Mouse (Mus musculus) CD4-positive, CD25-positive, alpha-beta regulatory T cell, adult 2 months (primary cell): ENCODE results near the gene Armc7.

Source experiments
- DNase-seq: peaks from one replicate; pipeline ENCODE4 v3.0.0-alpha.2; 2012; ENCODE audit warnings: low read depth, low spot score

Armc7 gene

DNA sequence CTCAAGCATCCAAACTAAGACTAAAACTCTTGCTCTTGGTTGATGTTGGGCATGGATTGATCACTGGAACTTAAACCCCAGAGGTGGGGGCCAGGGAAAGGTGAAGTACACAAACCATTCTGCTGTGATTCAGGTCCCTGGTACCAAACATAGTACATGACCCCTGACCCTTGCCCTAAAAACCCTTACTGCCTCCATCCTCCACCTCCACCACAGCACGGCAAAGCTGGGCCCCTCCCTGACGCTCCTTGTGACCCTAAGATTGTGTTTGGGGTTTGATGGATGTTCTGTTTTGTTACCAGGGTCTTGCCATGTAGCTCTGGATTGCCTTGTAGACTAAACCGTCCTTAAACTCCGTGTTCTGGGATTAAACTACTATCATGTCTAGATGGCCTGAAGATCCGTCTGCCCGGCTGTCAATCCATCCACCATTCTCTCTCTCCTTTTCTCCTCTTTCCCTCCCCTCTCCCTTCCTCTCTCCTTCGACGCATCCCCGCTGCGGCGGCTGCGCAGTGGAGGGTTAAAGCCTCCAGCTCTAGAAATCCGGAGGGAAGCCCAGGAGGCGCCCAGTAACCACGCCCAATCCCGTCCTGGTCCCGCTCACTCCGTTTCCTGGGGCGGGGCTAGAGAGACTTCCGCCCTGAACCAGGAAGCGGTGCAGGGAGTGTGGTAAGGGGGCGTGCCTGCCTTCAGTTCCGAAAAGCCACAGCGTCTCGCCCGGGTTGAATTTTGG lies at the start of gene Armc7:
Armc7 (plus strand) TSS at position 643 of the 733 bp plus-strand sequence.
- peak; percentile 95 for DNase-seq

DNA sequence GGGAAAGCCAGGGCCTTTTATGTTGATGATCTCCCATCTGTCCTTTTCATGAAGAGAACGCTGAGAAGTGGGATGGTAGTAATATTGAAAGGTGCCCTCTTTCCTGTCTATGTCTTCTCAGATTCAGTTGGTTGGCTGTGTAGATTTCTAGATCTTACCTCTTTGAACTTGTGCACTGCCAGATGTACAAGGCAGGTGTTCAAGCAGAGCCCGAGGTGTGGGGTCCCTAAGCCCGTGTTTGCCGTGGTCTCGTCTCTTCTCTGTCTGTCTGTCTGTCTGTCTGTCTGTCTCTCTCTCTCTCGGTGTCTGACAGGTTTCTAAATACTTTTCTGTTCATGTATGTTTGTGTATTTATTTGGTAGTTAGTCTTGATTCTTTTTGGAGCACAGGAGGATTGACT lies 49.8 kb upstream of the Armc7 start:
- DNase-seq = no peak

DNA sequence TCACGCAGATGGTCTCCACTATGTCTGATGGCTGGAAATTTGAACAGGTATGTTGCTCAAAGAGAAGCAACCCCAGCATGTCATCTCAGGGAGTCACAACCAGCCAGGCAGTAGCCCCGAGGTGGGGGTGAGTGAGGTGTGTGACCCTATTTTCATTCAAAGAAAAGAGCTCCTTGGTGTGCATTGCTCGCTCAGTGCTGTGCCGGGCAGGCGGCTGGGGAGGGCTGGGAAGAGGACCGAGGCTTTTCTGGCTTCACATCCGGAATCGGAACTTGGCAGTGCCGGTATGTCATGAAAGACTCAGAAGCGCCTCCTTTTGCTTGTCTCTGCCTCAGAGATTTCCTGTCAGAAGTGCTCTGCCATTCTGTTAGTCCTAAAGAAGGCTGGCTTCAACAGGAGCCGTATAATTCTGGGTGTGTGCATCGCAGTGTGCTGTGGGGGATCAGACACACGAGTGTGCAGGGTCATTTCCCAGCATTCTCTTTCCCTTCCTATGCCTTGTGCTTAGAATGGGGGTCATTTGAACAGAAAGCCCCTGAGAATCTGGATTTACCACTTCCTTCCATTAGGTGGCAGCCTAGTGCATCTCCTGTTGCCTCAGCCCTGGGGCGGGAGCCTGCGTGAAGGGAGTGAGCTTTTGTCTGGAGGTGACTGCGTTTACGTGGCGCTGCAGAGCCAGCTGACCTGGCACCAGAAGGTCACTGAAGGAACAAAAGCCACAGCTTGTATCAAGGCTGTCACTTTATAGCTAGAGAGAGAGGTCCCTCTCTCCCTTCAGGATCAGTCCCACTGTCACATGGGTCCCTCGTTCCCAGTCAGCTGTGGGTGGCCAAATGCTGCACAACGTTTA lies 47.8 kb upstream of the Armc7 start:
- peak; percentile 87 for DNase-seq

DNA sequence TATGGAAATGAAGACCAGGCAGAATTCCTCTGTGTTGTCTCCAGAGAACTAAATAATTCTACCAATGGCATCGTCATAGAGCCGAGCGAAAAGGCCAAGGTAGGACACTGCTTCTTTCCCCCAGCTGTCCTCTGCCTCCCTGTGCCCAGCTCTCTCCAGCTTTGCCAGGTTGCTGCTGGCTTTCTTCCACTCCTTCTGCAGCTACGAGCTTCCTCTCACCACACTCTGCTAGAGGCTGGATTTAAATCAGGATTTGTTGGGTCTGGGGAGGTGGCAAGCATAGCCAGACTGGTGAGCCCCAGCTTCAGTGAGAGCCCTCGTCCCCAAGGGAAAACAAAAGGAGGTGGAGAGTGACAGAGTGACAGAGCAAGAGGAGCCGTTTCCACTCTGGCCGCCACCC lies 46.2 kb upstream of the Armc7 start:
- no peak for DNase-seq

DNA sequence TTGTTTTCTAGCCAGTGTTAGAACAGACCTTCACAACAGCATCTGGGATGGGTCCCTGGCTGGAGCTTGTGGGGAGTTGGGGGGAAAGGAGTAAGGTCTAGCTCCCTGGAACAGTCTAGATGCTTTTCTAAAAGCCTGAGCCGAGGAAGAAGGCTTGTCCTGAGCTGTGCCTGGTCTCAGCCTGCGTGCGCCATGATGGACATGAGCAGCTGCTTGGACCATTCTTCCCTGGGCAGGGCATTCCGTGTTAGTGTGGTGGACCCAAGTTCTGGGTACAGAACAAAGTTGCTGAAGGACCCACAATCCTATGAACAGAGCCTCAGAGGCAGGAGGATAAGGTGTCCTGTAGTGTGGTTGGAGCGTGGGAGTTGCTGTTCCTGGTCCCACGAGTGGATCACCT lies 44.9 kb upstream of the Armc7 start:
- no peak for DNase-seq

DNA sequence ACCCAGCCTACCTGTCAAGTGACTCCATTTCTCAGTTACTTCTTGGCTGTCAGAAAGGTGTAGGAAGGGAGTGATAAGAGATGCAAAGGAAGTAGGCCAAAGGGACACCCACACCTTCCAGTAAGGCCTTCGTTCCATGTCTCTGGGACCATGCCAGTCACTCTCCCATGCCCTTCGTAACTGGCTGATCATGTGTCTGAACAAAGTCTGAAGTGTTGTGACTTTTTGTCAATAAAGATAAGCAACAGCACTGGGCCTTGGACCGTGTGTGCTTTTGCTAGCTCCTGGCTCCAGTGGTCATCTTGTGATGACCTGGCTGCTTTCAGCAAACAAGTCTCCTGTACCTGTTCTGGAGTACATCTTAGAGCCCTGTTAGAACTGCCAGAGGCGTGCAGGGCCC lies 42.7 kb upstream of the Armc7 start:
- DNase-seq = no peak

DNA sequence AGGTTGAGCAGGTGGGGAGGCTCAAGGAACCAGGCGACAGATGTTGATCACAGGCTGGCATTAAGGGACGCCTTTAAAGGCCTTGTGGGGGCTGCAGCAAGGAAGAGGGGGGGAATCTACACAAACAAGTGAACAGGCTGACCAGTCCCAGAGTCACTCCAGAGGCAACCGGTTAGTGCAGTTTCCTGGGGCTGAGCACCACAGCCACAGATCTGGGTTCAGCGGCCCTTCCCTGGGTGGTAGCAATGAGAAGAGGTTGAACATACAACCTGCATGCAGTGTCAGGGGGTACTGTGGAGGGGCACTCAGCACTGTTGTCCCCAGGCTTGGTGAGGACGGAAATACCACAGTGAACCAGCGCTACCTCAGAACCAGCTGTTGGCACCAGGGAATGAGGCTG lies 42.1 kb upstream of the Armc7 start:
- DNase-seq = no peak

DNA sequence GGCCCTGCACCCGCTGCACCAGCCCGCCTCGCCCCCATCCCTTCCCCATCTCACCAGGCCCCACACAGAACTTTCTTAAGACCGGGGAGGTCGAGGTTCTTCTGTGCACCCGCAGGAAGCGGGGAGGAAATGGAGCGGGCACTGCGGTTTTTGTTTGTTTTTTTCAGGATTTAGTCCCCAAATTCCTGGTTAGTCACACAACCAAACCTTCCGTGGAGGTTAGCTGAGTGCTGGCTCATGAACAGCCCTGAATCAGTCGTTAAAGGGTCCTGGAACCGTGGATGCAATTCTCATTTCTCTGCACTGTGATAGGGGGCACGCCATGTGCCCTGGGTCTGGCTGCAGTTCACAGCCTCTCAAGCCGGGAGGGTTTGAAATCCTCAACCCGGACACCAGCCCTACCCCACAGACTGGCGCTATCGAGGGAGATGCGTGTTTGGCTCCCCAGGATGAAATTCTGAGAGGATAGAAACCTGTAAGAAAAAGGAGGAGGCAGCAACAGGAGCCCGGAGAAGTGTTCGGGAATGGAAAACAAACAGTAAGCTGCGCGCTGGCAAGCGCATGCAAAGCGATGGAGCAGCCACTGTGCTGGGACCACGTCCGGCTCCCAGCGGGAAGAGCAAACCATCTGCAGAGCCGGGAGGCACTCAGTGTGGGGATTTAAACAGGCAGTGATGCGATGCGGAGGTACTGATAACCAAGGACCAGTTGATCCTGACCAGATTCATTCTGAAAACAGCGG lies 39.7 kb upstream of the Armc7 start:
- no peak for DNase-seq

DNA sequence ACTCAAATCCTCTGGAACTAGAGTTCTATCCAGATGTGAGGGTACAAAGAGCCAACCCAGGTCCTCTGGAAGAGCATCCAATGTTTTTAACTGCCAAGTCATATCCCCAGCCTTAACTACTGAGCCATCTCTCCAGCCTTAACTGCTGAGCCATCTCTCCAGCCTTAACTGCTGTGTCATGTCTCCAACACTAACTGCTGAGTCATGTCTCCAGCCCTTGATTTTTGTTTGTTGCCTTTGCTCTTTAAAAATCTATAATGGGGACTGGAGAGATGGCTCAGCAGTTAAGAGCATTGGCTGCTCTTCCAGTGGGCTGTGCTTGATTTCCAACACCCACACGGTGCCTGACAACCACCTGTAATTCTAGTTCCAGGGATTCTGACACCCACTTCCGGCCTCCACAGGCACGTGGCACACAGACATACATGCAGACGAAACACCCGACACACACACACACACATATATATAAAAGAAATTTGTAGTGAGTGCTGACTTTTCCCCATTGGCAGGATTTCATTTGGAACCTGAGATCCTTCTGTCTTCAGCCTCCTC lies 37.8 kb upstream of the Armc7 start:
- DNase-seq = no peak

DNA sequence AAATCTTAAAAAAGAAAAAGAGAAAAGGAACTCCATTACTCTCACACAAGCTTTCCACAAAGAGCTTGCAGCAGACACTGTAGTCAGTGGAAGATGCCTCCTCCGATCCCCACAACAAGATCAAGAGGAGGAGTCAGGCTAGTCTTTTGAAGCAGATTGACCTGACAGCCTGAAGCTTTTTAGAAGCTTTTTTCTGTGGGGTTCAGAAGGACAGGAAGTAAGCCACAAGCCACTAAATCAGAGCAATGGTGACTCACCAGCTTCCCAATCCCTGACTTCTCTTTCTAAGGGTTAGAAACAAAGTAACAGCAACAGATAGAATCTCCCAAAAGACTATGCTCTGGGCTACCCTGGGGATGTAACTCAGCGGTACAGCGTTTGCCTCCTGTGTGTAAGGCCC lies 36.1 kb upstream of the Armc7 start:
- DNase-seq = no peak

DNA sequence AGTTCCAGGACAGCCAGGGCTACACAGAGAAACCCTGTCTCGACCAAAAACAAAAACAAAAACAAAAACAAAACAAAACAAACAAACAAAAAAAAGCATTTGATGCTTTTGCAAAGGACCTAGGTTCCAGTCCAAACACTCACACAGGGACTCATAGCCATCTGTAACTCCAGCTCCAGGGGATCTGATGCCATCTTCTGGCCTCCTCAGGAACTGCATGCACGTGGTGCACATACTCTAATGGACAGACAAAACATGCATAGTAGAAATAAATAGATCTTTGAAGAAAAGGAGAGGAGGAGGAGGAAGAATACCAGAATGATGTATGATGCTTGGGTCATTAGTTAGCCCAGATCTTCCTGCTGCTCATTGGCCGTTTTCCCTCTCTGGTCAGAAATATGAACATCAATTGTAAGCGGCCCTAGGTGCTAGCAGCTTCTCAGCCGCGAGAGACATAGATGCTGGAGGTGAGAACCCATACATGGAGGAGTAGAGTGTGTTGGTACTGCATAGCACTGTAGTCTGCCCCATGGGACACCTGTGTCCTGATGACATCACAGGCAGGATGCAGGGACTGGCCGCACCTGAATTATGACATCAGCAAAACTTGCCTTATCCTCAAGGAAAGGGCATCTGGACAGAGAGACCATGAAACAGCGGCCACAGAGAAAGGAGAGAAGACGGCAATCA lies 35.4 kb upstream of the Armc7 start, which contains the start of gene Trim80:
Trim80 (plus strand) TSS at position 640 of the 690 bp plus-strand sequence.
- DNase-seq = no peak

DNA sequence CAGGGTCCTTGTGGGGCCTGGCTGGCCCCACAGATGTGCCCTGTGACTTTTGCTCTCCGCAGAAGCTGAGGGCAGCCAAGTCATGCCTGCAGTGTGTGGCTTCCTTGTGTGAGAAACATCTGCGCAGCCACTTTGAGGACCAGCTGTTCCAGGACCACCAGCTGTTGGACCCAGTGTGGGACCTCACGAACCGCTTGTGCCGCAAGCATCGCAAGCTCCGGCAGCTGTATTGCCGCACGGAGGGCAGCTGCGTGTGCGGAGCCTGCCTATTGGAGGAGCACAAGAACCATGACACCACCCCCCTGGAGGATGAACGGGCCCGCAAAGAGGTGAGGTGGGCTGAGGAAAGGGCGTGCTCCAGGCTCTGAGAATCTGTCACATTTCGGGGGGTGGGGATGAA lies 34.0 kb upstream of the Armc7 start:
- no peak for DNase-seq

DNA sequence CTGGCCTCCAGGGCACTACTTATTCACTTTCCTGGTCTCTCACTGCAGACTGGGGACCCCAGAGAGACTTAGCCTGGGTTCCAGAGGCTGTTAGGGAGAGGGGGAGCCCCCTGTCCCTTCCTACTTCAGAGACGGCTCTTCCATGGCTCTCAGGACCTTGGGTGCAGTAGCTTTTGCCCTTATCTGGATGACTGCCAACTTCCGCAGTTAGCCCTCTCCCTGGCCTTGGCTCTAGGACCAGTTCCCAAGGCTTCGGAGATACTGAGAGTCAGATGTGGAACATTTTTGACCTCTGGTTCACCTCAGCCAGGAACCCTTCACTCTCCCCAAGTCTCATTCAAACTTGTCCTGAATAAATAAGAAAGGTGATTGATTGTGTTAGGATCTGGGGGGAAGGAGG lies 28.6 kb upstream of the Armc7 start:
- no peak for DNase-seq

DNA sequence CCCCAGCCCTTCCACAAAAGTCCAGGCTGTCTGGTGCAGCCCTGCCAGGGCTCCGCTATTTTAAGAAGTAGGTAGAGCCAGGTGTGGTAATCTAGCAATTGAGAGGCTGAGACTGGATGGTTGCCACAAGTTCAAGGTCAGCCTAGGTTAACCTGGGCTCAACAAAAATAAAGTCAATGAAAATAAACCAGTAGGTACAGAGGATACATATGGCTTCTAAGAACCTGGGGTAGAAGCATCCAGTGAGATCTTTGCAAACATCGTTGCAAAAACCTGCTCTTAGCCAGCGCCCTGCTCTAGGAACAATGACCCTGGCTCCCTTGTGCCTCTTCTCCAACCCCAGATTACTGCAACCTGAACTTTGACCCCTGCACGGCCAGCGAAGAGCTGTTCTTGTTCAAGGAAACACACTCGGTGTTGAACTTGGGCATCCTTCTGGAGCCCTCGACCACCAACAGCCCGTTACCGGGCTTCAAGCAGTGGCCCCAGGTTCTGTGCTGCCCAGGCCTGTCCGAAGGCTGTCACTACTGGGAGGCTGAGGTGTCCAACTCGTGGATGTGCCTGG lies 28.1 kb upstream of the Armc7 start:
- DNase-seq = no peak

DNA sequence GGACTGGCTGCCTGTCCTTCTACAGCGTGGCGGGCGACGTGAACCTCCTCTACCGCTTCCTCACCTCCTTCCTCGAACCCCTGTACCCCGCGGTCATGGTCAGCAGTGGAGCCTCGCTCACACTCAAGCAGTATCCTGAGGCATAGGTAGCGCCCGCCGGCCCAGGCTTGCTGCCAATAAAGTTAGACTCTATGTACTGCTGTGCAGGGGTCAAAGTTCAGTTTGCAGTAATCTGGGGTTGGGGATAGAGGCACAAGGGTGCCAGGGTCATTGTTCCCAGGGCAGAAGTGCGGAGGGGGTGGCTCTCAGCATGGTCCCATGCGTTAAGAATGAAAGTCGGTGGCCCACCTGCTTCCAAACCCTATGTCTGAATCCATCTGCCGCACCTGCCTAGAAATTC lies 27.4 kb upstream of the Armc7 start:
- no peak for DNase-seq

DNA sequence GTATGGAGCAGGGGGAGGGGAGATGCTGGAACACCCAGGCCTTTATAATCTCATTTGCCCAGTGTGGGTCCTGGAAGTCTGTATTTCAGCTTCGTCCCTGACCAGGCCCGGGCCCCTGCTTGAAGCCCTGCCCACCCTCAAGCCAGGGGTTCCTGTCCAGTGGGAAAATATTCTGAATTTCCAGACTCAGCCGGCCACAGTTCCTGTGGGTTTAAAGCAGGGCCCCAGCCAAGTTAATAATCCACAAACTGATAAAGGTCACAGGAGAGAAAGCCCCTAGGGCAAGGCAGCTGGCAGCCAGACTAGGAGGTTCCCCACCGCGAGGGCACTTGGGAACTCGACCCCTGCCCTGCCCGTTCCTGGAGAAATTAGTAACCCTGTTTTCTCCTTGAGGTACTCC lies 26.5 kb upstream of the Armc7 start:
- DNase-seq = no peak

DNA sequence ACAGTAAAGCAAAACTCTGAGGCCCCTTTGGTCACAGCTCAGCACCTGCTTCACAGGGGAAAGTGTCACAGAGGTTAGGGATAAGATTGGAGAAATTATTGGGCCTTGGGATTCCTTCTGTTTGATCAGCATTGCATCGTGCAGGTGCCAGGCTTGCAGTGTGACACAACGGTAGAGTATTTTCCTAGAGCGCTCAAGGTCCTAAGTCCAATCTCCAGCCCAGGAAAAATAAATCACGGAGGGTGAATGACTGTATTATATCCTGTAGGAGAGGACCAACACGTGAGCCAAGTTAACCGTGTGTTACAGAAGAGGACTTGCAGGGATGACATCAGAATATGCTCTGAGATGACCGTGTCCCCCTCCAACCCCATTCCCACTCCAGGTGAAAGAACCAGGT lies 25.3 kb upstream of the Armc7 start:
- DNase-seq = no peak

DNA sequence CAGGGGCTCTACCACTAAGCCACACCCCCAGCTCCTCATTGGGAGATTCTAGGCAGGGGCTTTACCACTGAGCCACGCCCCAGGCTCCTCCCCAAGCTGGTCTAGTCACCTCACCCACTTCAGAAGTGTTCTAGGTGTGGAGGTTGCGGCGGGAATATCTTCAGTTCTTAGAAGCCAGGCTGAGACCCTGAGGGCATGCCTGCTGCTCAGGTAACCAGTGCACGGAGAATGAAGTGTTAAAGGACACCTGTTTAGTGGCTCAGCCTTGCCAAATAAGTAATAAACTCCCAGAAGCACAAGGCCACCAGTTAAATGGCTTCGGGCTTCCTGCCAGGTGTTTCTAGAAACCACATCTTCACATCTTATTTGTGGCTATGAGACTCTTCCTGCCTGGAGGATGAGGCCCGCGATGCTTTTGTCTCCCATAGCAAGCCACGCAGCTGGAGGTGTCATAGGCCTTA lies 23.7 kb upstream of the Armc7 start:
- peak; percentile 84 for DNase-seq

DNA sequence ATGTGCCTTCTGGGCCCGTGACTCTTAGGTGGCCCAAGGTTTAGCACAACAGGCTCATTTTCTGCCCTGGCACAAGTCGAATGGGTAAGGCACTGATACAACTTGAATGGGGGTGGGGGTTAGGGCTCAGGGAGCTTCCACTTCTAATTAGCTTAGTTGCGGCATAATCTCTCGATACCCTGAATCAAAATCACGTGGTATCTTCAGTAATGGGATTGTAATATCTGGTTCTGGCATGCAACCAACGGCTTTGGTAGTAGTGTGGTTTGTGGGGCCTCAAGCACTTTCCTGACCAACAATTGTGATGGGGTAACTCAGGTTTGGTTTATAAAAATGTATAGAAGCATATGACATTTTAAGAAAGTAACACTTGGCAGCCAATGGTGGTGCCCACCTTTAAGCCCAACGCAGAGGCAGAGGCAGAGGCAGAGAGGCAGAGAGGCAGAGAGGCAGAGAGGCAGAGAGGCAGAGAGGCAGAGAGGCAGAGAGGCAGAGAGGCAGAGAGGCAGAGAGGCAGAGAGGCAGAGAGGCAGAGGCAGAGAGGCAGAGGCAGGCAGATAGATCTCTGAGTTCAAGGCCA lies 23.1 kb upstream of the Armc7 start:
- DNase-seq = no peak

DNA sequence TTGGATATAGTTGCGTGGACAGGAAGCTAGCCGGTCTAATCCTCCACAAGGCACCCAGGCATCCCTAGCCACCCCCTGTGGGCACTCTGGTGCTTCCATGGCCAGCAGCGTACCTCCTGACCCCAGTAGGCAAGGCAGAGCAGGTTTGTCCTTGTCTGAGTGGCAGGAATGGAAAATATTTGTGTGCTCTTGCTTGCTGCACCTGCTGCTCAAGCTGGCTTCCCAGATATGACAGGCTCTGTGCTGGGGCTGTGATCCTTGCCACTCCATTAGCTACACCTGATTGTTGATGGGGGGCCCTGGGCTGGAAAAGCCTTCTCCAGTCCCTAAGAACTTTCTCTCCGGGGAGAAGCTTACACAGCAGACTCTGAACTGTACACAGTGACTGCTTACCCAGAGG lies 22.2 kb upstream of the Armc7 start:
- no peak for DNase-seq

DNA sequence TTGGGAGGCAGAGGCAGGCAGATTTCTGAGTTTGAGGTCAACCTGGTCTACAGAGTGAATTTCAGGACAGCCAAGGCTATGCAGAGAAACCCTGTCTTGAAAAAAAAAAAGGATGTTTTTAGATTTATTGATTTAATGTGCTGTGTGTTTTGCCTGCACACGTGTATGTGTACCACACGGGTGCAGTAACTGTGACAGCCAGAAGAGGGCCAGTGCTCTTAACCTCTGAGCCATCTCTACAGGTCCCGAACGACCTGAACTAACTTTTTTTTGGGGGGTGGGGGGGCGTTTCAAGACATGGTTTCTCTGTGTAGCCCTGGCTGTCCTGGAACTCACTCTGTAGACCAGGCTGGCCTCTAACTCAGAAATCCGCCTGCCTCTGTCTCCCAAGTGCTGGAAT lies 20.6 kb upstream of the Armc7 start:
- DNase-seq = peak; percentile 29
